In genomic region chr10:81556282-81556681, GRCm38 (mm10) we compare ENCODE assay signal across 1 mouse cellular context.
TF ChIP-seq lines count a peak whose summit lies in the region.

No protein-coding gene starts in this region.

TF ChIP-seq in CH12.LX, 34 proteins besides CTCF, POLR2A, EP300 and RAD21 (continued from another document):
- TF ChIP-seq MAX (IDR thresholded peaks at IDR 0.05; ENCODE audit: low read length) (no peak), ZKSCAN1 (IDR thresholded peaks at IDR 0.05; ENCODE audit: borderline replicate concordance, low read depth, low read length) (no peak), SIN3A (IDR thresholded peaks at IDR 0.05; ENCODE audit: low read length) (no peak), USF2 (conservative IDR thresholded peaks at IDR 0.05; ENCODE audit: low read depth, low read length) (no peak), TCF12 (IDR thresholded peaks at IDR 0.05; ENCODE audit: low read depth, low read length) (no peak), UBTF (IDR thresholded peaks at IDR 0.05; ENCODE audit: low read depth, low read length) (no peak)
